Mouse (Mus musculus) left cerebral cortex, postnatal 4 days (tissue): ENCODE results near the gene Twist2. TPM values are rescaled to one million over a fixed set of nuclear protein-coding genes. Genes with fewer than 3 reads are reported as not detected.

Experiments used
- DNase-seq: peaks from one replicate; pipeline ENCODE4 v3.0.0-alpha.2; 2022
- intact Hi-C: fragments of 180-260 bp; cut with DNase I; formaldehyde crosslinking; loops from one replicate; pipeline ENCODE4 v1.15.1; 2025
- total RNA-seq, 2 experiments: library from RNA; stranded (reverse); gene quantifications; 2 replicates each; pipeline ENCODE4 v1.2.3; 2021

The Twist2 gene
- total RNA-seq, 2 experiments from 2014 or later = 0.52 to 1.1 TPM

- intact Hi-C loops = no loop called here
- no peak for DNase-seq
Observed at GRCm38 (mm10) chr1:91816067-91816466, 14.8 kb downstream of the Twist2 start.

DNA sequence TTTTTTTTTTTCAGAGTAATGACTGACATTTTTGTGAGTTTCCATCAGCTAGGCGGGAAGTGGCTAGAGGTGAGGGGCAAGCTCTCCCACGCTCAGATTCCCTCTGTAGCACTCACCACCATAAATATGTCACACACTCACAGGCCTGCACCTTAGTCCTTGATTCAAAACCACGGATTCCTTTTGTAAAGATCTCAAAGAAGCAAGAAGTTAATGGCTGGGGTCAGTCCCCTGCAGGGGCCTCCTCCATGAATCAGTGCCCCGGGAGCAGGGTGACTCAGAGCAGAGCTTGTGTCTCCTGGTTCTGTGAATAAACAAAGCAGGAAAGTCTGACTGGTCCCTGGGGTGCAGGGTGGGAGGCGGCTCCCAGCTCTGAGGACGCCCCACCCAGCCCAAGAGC is 15.3 kb downstream of the Twist2 start:
- intact Hi-C loops = no loop called here
- no peak for DNase-seq

DNA sequence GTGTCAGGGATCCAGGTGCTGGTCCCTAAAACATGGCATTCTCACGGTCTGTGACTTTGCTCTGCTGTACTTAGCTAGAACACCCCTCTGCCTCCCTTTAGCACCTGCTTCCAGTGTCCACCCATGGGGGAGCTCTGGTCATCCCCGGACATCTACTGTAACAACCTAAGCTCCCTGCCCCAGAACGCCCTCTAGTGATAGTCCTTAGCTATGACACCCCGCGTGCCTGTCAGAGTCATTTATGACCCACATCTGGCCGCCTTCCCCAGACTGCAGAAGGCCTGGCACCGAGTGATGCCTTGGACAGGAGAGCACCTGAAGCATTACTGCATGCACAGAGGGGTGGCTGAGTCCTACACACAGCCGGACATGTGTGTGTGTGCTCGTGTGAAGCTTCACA is 18.0 kb downstream of the Twist2 start:
- DNase-seq = peak; percentile 12

DNA sequence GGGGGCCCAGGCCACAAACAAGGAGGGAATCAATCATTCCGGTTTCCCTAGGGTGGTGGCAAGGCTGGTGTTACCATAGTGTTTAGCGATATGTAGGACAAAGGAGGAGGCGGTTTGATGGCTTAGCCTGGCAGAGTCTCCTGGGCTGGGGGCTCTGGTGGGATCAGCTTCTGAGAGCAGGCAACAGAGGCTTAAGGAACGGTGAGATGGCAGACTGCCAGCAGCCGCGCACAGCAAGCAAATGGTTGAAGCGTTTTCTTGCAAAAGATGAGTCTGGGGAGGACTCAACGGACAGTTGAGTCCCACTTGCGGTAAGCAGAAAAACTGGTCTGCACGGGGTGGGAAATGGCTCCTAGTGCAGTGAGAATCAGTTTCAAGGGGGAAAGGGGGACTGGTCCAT is 19.3 kb downstream of the Twist2 start:
- intact Hi-C loops = no loop called here
- DNase-seq = peak; percentile 26

More for the DNA sequence above, 18.0 kb downstream of the Twist2 start:
- intact Hi-C loops = no loop called here

DNA sequence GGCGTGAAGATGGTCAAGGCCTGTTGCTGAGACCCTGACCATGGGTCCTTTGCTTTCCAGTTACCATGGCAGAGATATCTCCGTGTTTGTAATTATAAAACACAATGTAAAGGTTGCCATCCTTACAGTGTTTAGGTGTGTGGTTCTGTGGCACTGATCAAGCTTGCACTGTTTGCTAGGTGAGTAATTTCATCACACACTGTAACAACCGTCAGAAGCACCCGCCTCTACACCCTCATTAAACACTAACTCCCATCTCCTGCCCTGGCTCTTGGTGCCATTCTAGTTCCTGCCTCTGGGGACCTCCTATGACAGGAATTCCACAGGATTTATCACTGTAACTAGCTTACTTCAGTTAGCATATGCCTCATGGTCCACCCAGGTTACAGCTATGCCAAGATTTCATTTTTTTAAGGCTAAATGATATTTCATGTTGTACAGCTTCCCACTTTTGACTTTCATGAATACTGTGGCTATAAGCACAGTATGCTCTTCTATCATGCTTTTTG is 21.1 kb downstream of the Twist2 start:
- DNase-seq = no peak
- intact Hi-C loops = no loop called here

- intact Hi-C loops = no loop called here
Observed at GRCm38 (mm10) chr1:91823530-91823929, 22.3 kb downstream of the Twist2 start.

GRCm38 (mm10) chr1:91823951-91824350 is 22.7 kb downstream of the Twist2 start:
- intact Hi-C loops = no loop called here
- no peak for DNase-seq

More at GRCm38 (mm10) chr1:91823530-91823929, 22.3 kb downstream of the Twist2 start:
- DNase-seq = no peak

DNA sequence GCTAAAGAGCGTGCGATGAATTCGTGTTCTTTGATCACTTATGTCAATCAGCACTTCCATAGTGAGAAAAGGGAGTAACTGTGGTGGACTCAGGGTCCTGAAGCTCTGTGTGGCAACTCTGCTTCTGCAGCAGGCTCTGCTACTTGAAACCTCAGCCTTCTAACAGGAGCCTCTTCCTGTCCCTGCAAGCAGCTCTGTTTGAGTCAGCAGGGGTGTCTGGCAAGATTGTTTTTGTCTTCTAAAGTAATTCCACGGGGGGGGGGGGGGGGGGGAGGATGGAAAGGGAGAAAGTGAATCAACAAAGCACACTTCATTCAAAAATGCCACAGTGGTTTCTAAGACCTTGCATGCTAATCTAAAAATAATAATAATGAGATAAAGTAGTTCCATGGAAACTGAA is 24.0 kb downstream of the Twist2 start:
- intact Hi-C loops = no loop called here
- no peak for DNase-seq

DNA sequence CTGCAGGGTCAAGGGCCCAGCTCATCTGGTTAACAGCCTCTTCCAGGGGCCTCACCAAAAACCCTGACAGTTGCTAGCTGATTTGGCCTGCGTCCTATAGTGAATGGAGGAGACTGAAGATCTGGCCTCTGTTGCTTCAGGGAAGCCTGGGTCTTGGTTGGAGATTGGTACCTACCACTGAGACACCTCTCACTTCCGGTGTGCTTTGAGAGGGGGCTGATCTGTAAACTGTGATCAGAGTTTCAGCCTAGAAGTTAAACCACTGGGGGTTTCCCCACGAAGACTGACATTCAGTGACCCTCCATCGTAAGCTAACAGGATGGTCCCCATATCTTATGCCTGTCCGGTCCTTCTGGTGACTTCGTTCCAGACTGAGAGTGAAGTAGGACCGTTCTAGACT is 30.7 kb downstream of the Twist2 start:
- intact Hi-C loops = no loop called here
- DNase-seq = no peak

- intact Hi-C loops = no loop called here
- DNase-seq = no peak
Observed at GRCm38 (mm10) chr1:91839557-91839956, 38.3 kb downstream of the Twist2 start.

DNA sequence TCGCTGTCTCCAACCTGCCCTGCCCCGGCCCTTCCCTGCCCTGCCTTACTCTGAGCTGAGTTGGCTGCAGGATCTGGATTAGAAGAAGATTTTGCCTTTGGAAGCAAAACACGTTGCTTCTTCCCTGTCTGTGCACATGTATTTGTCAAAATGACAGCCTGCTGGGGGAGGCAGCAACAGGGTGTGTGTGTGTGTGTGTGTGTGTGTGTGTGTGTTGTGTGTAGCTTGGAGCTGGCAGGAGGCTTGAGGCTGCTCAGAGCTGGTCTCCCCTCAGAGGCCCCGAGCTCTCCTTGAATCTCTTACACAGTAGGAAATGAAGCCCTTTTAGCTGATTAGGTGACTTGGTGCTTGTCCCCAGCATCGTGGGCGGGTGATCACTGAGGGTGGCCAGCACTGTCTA is 38.7 kb downstream of the Twist2 start:
- DNase-seq = no peak
- intact Hi-C loops = no loop called here

DNA sequence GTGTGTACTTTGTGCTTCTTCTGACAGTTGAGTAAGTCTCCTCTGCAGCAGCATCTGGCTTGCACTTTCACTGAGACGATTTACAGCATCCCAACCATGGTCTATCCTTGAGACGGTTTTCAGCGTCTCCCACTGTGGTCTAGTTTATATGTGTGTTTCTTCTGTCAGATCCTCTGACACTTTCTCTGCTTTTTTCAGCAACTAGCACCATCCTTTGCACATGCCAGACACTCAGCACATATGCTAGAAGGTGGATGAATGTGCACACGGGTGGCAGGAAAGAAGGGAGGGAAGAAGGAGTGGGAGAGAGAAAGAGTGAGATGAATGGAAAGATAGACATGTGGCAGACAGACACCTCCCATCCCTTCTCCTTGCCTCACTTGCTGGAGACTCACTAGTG is 43.0 kb downstream of the Twist2 start:
- intact Hi-C loops = no loop called here
- DNase-seq = no peak

DNA sequence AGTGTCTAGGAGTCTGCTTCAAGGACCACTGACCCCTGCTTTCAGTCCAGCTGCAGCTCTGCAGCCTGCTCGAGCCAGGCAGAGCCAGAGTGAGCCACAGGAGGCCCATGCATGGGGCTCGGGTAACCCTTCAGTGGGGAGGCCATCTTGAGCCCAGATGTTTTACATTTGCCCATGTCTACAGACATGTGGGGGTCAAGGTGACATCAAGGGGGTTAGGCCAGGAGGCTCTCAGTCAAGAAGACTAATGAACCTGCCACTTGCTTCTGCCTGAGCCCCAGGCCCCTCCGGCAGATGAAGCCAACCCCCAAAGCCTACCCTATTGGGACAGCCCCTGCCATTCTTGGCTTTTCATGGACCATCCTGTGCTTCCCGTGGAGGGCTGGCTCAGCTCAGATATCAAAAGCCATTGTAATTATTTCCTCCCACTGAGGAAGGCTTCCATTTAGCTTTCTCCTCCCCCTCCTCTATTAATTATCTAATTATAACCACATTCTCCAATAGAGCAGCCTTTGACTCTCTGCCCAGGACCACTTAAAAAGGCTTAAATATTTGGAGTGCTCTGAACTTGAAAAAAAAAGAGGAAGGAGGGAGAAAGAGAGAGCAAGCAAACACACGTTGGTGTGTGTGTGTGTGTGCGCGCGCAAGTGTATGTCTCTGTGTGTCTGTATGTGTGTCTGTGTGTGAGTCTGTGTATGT is 43.6 kb downstream of the Twist2 start:
- DNase-seq = no peak
- intact Hi-C loops = no loop called here

- intact Hi-C loops = no loop called here
- DNase-seq = no peak
Observed at GRCm38 (mm10) chr1:91845380-91845957, 44.2 kb downstream of the Twist2 start.

- DNase-seq = no peak
- intact Hi-C loops = no loop called here
Observed at GRCm38 (mm10) chr1:91851300-91851699, 50.0 kb downstream of the Twist2 start.

DNA sequence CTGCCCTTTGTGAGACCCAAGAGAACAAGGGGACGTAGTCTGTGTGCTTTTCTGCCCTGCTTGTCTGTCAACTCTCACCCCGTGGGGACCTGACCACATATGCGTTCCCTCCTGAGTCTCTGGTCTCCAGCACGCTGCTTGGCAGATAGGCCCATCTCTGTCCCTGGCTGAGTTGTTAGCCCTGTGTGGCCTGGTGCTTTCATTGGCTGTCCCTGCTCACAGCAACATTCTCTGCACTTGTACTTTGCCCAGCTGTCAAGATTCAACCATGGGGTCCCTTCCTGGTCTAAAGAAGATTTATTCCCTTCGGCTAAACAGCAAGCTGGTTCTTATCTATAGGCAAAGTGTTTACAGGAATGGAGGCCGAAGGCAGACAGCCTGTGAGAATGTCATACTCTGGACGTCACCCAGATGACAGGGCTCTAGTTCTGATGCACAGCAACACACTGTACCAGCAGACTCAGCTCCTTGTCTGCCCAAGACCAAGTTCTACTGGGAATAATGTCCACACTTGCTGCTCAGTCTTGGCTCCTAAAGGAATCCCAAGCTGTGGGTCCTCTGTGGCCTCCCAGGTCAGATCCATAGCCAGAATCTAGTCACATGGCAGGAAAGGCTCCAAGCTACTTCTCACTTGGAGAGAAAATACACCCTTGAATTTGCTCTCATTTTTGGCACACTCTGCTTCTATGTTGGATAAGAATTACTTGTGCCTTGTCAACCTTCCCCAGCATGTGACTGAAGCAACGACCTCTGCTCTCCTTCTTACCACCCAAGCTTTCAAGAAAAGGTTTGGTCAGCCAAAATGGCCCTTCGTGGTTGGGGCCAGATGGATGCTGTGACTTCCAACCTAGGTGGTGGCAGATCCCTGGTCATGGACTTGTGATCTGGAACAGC is 55.8 kb downstream of the Twist2 start:
- intact Hi-C loops = no loop called here
- no peak for DNase-seq

- no peak for DNase-seq
- intact Hi-C loops = no loop called here
Observed at GRCm38 (mm10) chr1:91858101-91858790, 57.0 kb downstream of the Twist2 start.

DNA sequence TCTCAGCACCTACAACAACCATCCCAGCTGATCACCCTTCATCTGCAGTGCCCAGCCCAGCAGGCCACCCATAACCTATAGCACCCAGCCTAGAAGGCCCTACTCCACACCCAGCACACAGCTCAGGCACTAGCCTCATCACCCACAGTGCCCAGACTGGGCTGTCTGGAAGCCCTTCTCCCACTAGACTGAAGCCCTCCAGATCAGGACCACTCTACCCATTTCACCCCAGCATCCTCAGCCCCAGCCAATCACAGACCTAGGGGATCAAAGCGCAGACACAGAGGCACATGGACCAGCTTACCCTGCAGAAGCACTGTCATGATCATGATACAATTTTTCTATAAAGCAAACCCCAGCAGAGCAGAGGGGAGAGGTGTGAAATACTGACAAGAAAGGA is 57.6 kb downstream of the Twist2 start:
- no peak for DNase-seq
- intact Hi-C loops = no loop called here

DNA sequence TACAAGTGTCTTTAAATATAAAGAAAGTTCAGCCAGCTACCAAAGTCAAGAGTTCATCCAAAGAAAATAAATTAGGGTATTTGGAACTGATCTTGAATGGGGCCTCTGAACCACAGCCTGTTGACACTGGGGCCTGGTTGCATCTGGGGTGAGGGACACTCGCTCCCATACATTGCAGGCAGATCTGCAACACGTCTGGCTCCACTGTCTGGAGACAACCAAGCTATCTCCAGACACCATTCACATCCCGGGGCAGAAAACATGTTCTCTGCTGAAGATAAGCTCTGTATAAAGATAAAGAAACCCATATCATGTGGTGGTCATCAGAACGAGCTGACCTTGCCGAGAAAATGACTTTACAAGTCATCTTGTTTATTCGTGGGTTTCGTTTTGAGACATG is 60.2 kb downstream of the Twist2 start:
- DNase-seq = no peak
- intact Hi-C loops = no loop called here

- intact Hi-C loops = no loop called here
- DNase-seq = no peak
Observed at GRCm38 (mm10) chr1:91866001-91866400, 64.7 kb downstream of the Twist2 start.

DNA sequence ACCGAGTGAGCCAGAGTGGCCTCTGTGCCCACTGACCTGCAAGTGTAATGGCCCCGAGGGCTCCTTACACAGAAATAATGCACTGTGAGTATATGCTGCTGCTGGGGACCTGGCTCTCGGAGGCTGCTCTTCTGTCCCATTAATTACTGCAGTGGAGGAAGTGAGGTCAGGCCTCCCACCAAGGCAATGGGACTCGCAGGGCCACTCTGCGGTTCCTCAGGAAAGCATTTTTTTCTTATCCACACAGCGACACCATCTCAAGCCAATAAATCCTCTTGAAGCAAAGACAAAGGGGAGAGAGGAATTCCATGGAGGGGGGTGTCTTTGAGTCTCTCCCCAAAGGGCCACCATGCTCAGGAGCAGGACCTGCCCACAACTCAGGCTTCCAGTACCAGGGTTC is 69.8 kb downstream of the Twist2 start:
- DNase-seq = no peak
- intact Hi-C loops = loop anchor here (10.0 kb wide), 1 partner anchor 316 kb away; no protein-coding TSS in a partner anchor
